Mouse (Mus musculus) forelimb bud, embryonic 11.5 days (tissue): ENCODE data around the gene Ccdc155.

ENCODE experiments used
- DNase-seq: peaks from one replicate; pipeline ENCODE4 v3.0.0-alpha.2; 2012; ENCODE audit warnings: low read depth, low spot score

Ccdc155 gene

GRCm38 (mm10) chr7:45226421-45226820 lies 21.7 kb upstream of the Ccdc155 start:
- no peak for DNase-seq

- no peak for DNase-seq
Observed at GRCm38 (mm10) chr7:45224826-45225225, 20.1 kb upstream of the Ccdc155 start.

GRCm38 (mm10) chr7:45221680-45222079 lies 17.0 kb upstream of the Ccdc155 start:
- no peak for DNase-seq

- DNase-seq = peak; percentile 95
Observed at GRCm38 (mm10) chr7:45216442-45217183, 11.9 kb upstream of the Ccdc155 start.

- DNase-seq = peak; percentile 67
Observed at GRCm38 (mm10) chr7:45215673-45216441, 11.2 kb upstream of the Ccdc155 start, which contains the start of gene Tead2. Gene Tead2, plus strand, starts transcription at chr7:45215753.

GRCm38 (mm10) chr7:45213708-45214107 lies 9.0 kb upstream of the Ccdc155 start:
- no peak for DNase-seq

GRCm38 (mm10) chr7:45212356-45212755 lies 7.7 kb upstream of the Ccdc155 start:
- no peak for DNase-seq

GRCm38 (mm10) chr7:45211851-45212251 lies 7.2 kb upstream of the Ccdc155 start, which contains the start of gene Dkkl1:
Gene Dkkl1, minus strand, starts transcription at chr7:45212147.
- no peak for DNase-seq

GRCm38 (mm10) chr7:45211070-45211469 lies 6.4 kb upstream of the Ccdc155 start:
- DNase-seq = no peak

- no peak for DNase-seq
Observed at GRCm38 (mm10) chr7:45208260-45208659, 3.6 kb upstream of the Ccdc155 start.

GRCm38 (mm10) chr7:45202654-45203053 lies 2.0 kb downstream of the Ccdc155 start:
- DNase-seq = no peak

- DNase-seq = no peak
Observed at GRCm38 (mm10) chr7:45198961-45199360, 5.7 kb downstream of the Ccdc155 start.

GRCm38 (mm10) chr7:45198435-45198834 lies 6.3 kb downstream of the Ccdc155 start:
- DNase-seq = peak; percentile 76

- DNase-seq = no peak
Observed at GRCm38 (mm10) chr7:45196994-45197393, 7.7 kb downstream of the Ccdc155 start.

GRCm38 (mm10) chr7:45196176-45196535 lies 8.5 kb downstream of the Ccdc155 start:
- no peak for DNase-seq

- DNase-seq = no peak
Observed at GRCm38 (mm10) chr7:45195341-45196175, 9.1 kb downstream of the Ccdc155 start.

- DNase-seq = no peak
Observed at GRCm38 (mm10) chr7:45193871-45194785, 10.6 kb downstream of the Ccdc155 start.

GRCm38 (mm10) chr7:45193406-45193805 lies 11.3 kb downstream of the Ccdc155 start:
- no peak for DNase-seq

- DNase-seq = no peak
Observed at GRCm38 (mm10) chr7:45192585-45193310, 11.9 kb downstream of the Ccdc155 start.

- peak; percentile 75 for DNase-seq
Observed at GRCm38 (mm10) chr7:45191803-45192363, 12.8 kb downstream of the Ccdc155 start.
